10 mouse cellular contexts compared by ENCODE assay signal in genomic region chr3:103735776-103736600, GRCm38 (mm10). TPM values are rescaled to one million over a fixed set of nuclear protein-coding genes. Genes with fewer than 3 reads are reported as not detected.
DNase-seq lines count a peak whose midpoint lies in the region; ATAC-seq lines count a peak whose summit lies in the region.
"Had no signal": no experiment of that assay in that cellular context is flagged by ENCODE, and none has a peak within 500 bp of the region (broad histone marks: within the 10 kb centered on the region; RNA-seq: fewer than 3 reads in every experiment).

No protein-coding gene starts in this region.

- no peak for ATAC-seq in kidney, embryonic 14.5 days (ENCODE audit: low FRiP score, low TSS enrichment)
- ATAC-seq in heart, embryonic 16.5 days (replicated peaks; ENCODE audit: extremely low read depth, insufficient read depth, low FRiP score), result 0 out of 2 replicates have a peak, but pooled peaks have one; percentile 7
- no peak for ATAC-seq in midbrain, embryonic 14.5 days (ENCODE audit: low FRiP score, low TSS enrichment)
- ATAC-seq in megakaryocyte-erythroid progenitor cell, adult 5-6 weeks (replicated peaks; ENCODE audit: low FRiP score, low TSS enrichment, poor library complexity, severe bottlenecking), result no peak

- H3K4me3 ChIP-seq in kidney, embryonic 14.5 days (ENCODE audit: low read length), result peak overlapping the region; percentile 40
- peak overlapping the region; percentile 50 for H3K4me3 ChIP-seq in embryonic facial prominence, embryonic 10.5 days
- H3K4me3 ChIP-seq in heart, embryonic 16.5 days (ENCODE audit: low read length), result peak overlapping the region; percentile 43
- no peak overlapping the region for H3K4me3 ChIP-seq in midbrain, embryonic 14.5 days (replicated peaks; ENCODE audit: low read depth, low read length)

- peaks cover 4% of the 10 kb centered on the region; the same call in 1 of the 2 replicates for H3K36me3 ChIP-seq in kidney, embryonic 14.5 days (ENCODE audit: control insufficient read depth, insufficient read depth, low read length)
- peaks cover 13% of the 10 kb centered on the region for H3K36me3 ChIP-seq in embryonic facial prominence, embryonic 10.5 days (replicated peaks)
- no peaks in the 10 kb centered on the region for H3K36me3 ChIP-seq in heart, embryonic 16.5 days (ENCODE audit: control insufficient read depth, insufficient read depth)
- no peaks in the 10 kb centered on the region for H3K36me3 ChIP-seq in midbrain, embryonic 14.5 days (ENCODE audit: control insufficient read depth, insufficient read depth, low read length)

- peak overlapping the region; percentile 54 for H3K9ac ChIP-seq in kidney, embryonic 14.5 days (ENCODE audit: low read depth, low read length)
- H3K9ac ChIP-seq in heart, embryonic 16.5 days (ENCODE audit: low read length), result peak overlapping the region; percentile 57
- H3K9ac ChIP-seq in midbrain, embryonic 14.5 days (replicated peaks; ENCODE audit: low read length), result no peak overlapping the region

- peak overlapping the region; percentile 94; the same call in 1 of the 2 replicates for H3K27ac ChIP-seq in kidney, embryonic 14.5 days (ENCODE audit: low read depth, low read length)
- H3K27ac ChIP-seq in embryonic facial prominence, embryonic 10.5 days (replicated peaks), result peak overlapping the region; percentile 88
- peak overlapping the region; percentile 88 for H3K27ac ChIP-seq in heart, embryonic 16.5 days (ENCODE audit: low read length)
- no peak overlapping the region for H3K27ac ChIP-seq in midbrain, embryonic 14.5 days (replicated peaks; ENCODE audit: low read depth, low read length)

- DNase-seq in kidney, adult 11 months, result no peak
- no peak for DNase-seq in embryonic facial prominence, embryonic 10.5 days (ENCODE audit: low spot score)
- DNase-seq in neural tube, embryonic 10.5 days (ENCODE audit: extremely low spot score, low spot score), result peak; percentile 29
- no peak for DNase-seq in midbrain, embryonic 14.5 days
- DNase-seq: kidney, adult 18-20 months; thymus, postnatal 14 days had no signal

- H3K9me3 ChIP-seq in kidney, embryonic 14.5 days (ENCODE audit: control insufficient read depth, low read length), result no peaks in the 10 kb centered on the region
- H3K9me3 ChIP-seq in embryonic facial prominence, embryonic 10.5 days, result no peaks in the 10 kb centered on the region
- peaks cover 3% of the 10 kb centered on the region; the same call in 1 of the 2 replicates for H3K9me3 ChIP-seq in heart, embryonic 16.5 days (replicated peaks; ENCODE audit: control insufficient read depth, low read length)
- H3K9me3 ChIP-seq in midbrain, embryonic 14.5 days (ENCODE audit: control insufficient read depth, low read length), result no peaks in the 10 kb centered on the region

- peaks cover 48% of the 10 kb centered on the region for H3K4me1 ChIP-seq in kidney, embryonic 14.5 days (ENCODE audit: control insufficient read depth, insufficient read depth, low read length)
- peaks cover 77% of the 10 kb centered on the region for H3K4me1 ChIP-seq in embryonic facial prominence, embryonic 10.5 days
- peaks cover 52% of the 10 kb centered on the region for H3K4me1 ChIP-seq in heart, embryonic 16.5 days (ENCODE audit: control insufficient read depth, insufficient read depth, low read length)
- H3K4me1 ChIP-seq in midbrain, embryonic 14.5 days (ENCODE audit: control insufficient read depth, insufficient read depth, low read length), result peaks cover 35% of the 10 kb centered on the region

- H3K27me3 ChIP-seq in kidney, embryonic 14.5 days (ENCODE audit: control insufficient read depth, insufficient read depth, low read length), result no peaks in the 10 kb centered on the region
- H3K27me3 ChIP-seq in embryonic facial prominence, embryonic 10.5 days (replicated peaks; ENCODE audit: low read depth, poor library complexity, severe bottlenecking), result no peaks in the 10 kb centered on the region
- H3K27me3 ChIP-seq in heart, embryonic 16.5 days (ENCODE audit: control insufficient read depth, insufficient read depth, low read length), result no peaks in the 10 kb centered on the region
- H3K27me3 ChIP-seq in midbrain, embryonic 14.5 days (ENCODE audit: control insufficient read depth, insufficient read depth, low read length), result no peaks in the 10 kb centered on the region

- peak overlapping the region; percentile 51 for H3K4me2 ChIP-seq in kidney, embryonic 14.5 days (replicated peaks; ENCODE audit: low read depth, low read length)
- peak overlapping the region; percentile 74 for H3K4me2 ChIP-seq in heart, embryonic 16.5 days (ENCODE audit: low read depth, low read length)
- no peak overlapping the region for H3K4me2 ChIP-seq in midbrain, embryonic 14.5 days (ENCODE audit: low read length)

- 57% methylated on average over 28 of the region's 28 CpGs for WGBS in kidney, embryonic 14.5 days
- WGBS in embryonic facial prominence, embryonic 10.5 days, result 75% methylated on average over 28 of the region's 28 CpGs
- 51% methylated on average over 28 of the region's 28 CpGs for WGBS in heart, embryonic 16.5 days
- WGBS in midbrain, embryonic 14.5 days, result 79% methylated on average over 28 of the region's 28 CpGs

RNA-seq across cellular contexts. Expression of gene Olfml3, which starts 1.8 kb away (rescaled TPM):
- 56.6 and 58.4 TPM in 2 replicates for polyA plus RNA-seq in kidney, embryonic 14.5 days (2014; fragmentation: Nextera tagmentation; extraction: Ambion mirVana)
- 12.5 and 12.9 TPM in 2 replicates for polyA plus RNA-seq in embryonic facial prominence, embryonic 10.5 days (2016; fragmentation: Nextera tagmentation; extraction: Ambion mirVana)
- 18.4 and 22.1 TPM in 2 replicates for polyA plus RNA-seq in heart, embryonic 16.5 days (2015; fragmentation: Nextera tagmentation; extraction: Ambion mirVana)
- 2.0 and 4.8 TPM in 2 replicates for polyA plus RNA-seq in midbrain, embryonic 14.5 days (2014; fragmentation: Nextera tagmentation; extraction: Ambion mirVana)
- not detected in 2 replicates for total RNA-seq in megakaryocyte-erythroid progenitor cell, adult 5-6 weeks (2014; fragmentation: Nextera tagmentation)
- 0.56 TPM in 1 of 2 replicates, not detected in the other for total RNA-seq in megakaryocyte-erythroid progenitor cell, adult 5-6 weeks (2017)

RNA-seq across cellular contexts. Expression of gene Gm10964, which starts 3.2 kb away (rescaled TPM):
- polyA plus RNA-seq in kidney, embryonic 14.5 days (2014; fragmentation: Nextera tagmentation; extraction: Ambion mirVana), result not detected in 2 replicates
- not detected in 2 replicates for polyA plus RNA-seq in embryonic facial prominence, embryonic 10.5 days (2016; fragmentation: Nextera tagmentation; extraction: Ambion mirVana)
- polyA plus RNA-seq in heart, embryonic 16.5 days (2015; fragmentation: Nextera tagmentation; extraction: Ambion mirVana), result not detected in 2 replicates
- polyA plus RNA-seq in midbrain, embryonic 14.5 days (2014; fragmentation: Nextera tagmentation; extraction: Ambion mirVana), result not detected in 2 replicates
- not detected in 2 replicates for total RNA-seq in megakaryocyte-erythroid progenitor cell, adult 5-6 weeks (2014; fragmentation: Nextera tagmentation)
- total RNA-seq in megakaryocyte-erythroid progenitor cell, adult 5-6 weeks (2017), result not detected in 2 replicates
- polyA plus RNA-seq: liver, embryonic 16.5 days had no signal

RNA-seq across cellular contexts. Expression of gene Hipk1, which starts 55.4 kb away (rescaled TPM):
- polyA plus RNA-seq in kidney, embryonic 14.5 days (2014; fragmentation: Nextera tagmentation; extraction: Ambion mirVana), result 16.1 and 19.0 TPM in 2 replicates
- 9.9 TPM in 2 replicates for polyA plus RNA-seq in embryonic facial prominence, embryonic 10.5 days (2016; fragmentation: Nextera tagmentation; extraction: Ambion mirVana)
- polyA plus RNA-seq in heart, embryonic 16.5 days (2015; fragmentation: Nextera tagmentation; extraction: Ambion mirVana), result 10.8 and 11.6 TPM in 2 replicates
- 18.9 and 22.1 TPM in 2 replicates for polyA plus RNA-seq in midbrain, embryonic 14.5 days (2014; fragmentation: Nextera tagmentation; extraction: Ambion mirVana)
- 98.1 and 127 TPM in 2 replicates for total RNA-seq in megakaryocyte-erythroid progenitor cell, adult 5-6 weeks (2014; fragmentation: Nextera tagmentation)
- total RNA-seq in megakaryocyte-erythroid progenitor cell, adult 5-6 weeks (2017), result 64.3 and 69.2 TPM in 2 replicates
